Mouse (Mus musculus): ENCODE data around the gene Aipl1.

Aipl1 gene

DNA sequence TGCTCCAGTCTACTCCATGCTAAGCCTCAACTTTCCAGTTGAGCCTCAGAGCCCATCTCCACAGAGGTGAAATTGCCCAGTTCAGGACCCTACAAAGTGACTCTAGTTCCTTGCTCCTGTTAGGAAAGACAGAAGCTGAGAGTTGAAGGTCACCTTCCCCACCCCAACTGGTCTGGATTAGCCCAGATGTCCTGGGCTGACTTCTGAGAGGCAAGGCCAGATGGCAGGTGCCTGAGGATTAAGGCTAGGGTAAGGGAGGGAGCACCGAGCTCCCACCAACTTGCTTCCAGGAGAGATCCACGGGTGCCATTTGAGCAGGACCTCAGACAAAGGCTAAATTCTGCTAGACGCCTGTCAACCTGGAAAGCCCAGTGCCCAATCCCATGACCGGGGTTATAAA, 5.2 kb downstream of the Aipl1 start:
- POLR2A ChIA-PET = interaction anchor here in 1 of 4 experiments (0.6 kb wide), 1 partner anchor 263 kb away, joined by 3 read pairs; no protein-coding TSS in a partner anchor

DNA sequence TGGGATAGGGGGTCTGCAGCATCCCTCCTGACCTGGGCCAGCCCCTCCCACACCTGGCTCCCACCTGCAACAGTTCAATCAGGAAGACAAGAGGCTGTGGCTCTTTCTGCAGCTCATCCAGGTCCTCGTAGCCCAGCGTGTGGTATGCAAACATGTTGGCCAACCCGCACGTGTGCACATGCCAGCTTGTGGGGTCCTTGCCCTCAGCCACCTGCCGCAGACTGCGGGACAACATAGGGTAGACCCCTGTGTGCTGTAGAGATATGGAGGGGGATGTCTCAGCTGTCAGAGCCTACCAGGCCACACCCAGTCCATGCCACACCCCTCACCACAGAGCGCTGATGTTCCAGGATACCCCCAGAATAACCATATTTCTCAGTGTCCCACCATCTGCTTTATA, 6.0 kb downstream of the Aipl1 start:
- ChIA-PET CTCF (interaction anchor here in 2 of 4 experiments (0.6 to 1.4 kb wide), 3 partner anchors 9 to 680 kb away, joined by 3 to 5 read pairs (median 4); no protein-coding TSS in a partner anchor), POLR2A (interaction anchor here in 1 of 4 experiments (0.6 kb wide), 1 partner anchor 262 kb away, joined by 3 read pairs; no protein-coding TSS in a partner anchor)

More for the DNA sequence above, 5.2 kb downstream of the Aipl1 start:
- CTCF ChIA-PET = interaction anchor here in 1 of 4 experiments (1.4 kb wide), 2 partner anchors 10 to 21 kb away, joined by 4 to 5 read pairs; no protein-coding TSS in a partner anchor

DNA sequence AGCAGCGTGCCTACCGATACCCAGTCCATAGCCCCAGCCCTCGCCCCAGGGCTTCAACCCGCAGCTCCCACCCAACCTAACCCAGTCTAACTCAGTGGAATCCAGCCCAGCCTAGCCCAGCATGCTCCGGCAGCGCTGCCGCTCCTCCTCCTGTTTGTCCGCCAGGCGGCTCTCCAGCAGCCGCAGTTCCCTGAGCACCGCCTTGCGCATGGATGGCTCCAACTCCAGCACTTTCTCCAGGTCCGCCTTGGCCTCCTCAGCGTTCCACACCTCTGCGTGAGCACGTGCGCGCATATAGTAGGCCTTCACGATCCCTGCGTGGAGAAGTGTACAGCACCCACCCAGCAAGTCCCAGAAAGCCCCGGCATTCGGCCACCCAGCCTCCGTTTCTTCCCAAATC, 8.2 kb downstream of the Aipl1 start:
- ChIA-PET POLR2A (no interaction called here), CTCF (interaction anchor here in 2 of 4 experiments (0.6 to 1.3 kb wide), 4 partner anchors 9 to 405 kb away, joined by 3 to 6 read pairs (median 5); no protein-coding TSS in a partner anchor)

DNA sequence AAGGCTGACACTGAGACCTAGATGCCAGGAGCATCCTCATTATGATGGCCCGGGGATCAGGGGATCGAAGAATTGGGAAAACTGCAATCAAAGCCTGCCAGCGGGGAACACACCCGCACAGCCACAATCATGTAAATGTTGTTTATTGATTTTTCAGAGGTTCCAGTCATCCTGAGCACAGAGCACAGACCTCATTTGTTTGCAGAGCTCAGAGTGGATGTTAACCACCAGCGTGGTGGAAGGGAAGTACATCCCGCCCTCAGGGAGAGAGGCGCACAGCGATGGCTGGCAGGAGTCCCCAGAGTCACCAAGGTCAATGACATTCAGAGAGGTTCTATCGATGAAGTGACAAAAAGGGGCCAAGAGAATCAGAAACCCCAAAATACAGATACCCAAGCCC, 9.5 kb downstream of the Aipl1 start:
- POLR2A ChIA-PET = no interaction called here
- CTCF ChIA-PET = interaction anchor here in 2 of 4 experiments (0.6 to 0.9 kb wide), 2 partner anchors 10 to 1588 kb away, joined by 3 to 4 read pairs; no protein-coding TSS in a partner anchor

DNA sequence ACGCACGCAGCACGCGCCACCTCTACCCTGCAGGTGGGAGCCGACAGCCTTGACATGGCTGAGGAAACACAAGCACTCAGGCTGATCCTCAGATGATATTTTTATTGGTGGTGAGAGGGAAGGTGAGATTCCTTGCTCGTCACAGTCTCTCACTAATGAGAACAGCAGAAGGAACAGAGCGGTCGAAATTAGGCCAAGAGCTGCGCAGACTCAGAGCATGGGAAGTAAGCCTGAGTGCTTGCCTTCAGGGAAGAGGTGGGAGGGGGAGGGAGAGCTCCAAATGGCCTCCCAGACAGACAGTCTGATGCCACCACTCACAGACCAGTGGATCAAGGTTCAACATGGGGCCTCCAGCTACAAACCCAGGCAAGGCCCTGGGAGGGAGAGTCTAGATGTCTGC, 10.8 kb downstream of the Aipl1 start:
- ChIA-PET CTCF (interaction anchor here (0.5 to 3.8 kb wide), 46 partner anchors 8 to 711 kb away, joined by 3 to 38 read pairs (median 4); partner anchors contain the start of genes Aipl1 (in 3 of the 4), Ggt6 (in 1 of the 4) and Pimreg (in 1 of the 4)), POLR2A (interaction anchor here in 2 of 4 experiments (1.0 to 1.5 kb wide), 2 partner anchors 13 to 24 kb away, joined by 3 read pairs; no protein-coding TSS in a partner anchor)

DNA sequence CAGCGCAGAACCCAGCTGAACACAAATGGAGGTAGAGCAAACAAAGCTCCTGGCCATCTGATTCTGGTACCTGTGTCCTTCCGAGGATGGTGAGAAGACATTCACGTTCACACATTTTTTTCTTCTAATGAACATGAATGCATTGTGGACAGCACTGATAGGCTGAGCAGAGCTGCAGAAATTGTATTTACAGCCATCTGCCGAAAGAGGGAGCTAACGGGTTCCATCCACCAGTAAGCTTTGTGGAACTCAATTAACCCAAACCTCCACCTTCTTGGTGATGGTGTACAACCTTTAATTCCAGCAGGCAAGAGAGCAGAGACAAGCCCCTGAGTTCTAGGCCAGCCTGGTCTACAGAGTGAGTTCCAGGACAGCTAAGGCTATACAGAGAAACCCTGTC, 11.5 kb downstream of the Aipl1 start:
- CTCF ChIA-PET = interaction anchor here (0.5 to 3.8 kb wide), 52 partner anchors 9 to 1248 kb away, joined by 3 to 38 read pairs (median 4); partner anchors contain the start of genes Aipl1 (in 3 of the 4), Ggt6 (in 1 of the 4) and Pimreg (in 1 of the 4)

DNA sequence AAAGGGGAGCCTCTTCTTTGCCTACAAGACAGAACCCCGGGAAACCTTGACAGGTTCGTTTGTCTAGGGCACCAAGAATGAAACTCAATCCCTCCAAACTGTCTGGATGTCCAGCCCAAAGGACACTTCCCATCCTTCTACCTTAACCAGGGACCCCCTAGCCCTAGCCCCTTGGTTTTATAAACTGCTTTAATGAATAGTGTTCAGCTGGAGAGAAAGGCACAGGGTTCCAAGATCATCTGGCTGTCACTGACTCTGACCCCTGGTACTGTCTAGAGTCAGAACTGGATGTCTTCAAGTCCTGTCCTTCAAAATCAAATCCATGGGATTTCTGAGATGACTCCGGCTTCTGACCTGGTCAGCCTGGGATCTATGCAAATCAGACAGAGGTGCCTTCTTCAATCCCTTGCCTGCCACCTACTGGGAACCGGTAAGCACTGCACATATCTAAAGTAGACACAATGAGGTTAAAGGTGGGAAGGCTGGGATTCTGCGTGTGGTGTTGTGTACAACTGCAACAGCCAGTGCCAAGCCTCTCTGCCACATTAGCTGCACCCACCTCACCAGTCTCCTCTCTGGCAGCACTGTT, 13.0 kb downstream of the Aipl1 start:
- ChIA-PET POLR2A (interaction anchor here in 1 of 4 experiments (0.7 kb wide), 1 partner anchor 14 kb away, joined by 3 read pairs; no protein-coding TSS in a partner anchor), CTCF (interaction anchor here (0.5 to 3.8 kb wide), 44 partner anchors 11 to 1603 kb away, joined by 3 to 38 read pairs (median 4); partner anchors contain the start of gene Aipl1 (in 3 of the 4))

More for the DNA sequence above, 11.5 kb downstream of the Aipl1 start:
- POLR2A ChIA-PET = interaction anchor here in 2 of 4 experiments (1.0 to 1.5 kb wide), 2 partner anchors 14 to 25 kb away, joined by 3 read pairs; no protein-coding TSS in a partner anchor

DNA sequence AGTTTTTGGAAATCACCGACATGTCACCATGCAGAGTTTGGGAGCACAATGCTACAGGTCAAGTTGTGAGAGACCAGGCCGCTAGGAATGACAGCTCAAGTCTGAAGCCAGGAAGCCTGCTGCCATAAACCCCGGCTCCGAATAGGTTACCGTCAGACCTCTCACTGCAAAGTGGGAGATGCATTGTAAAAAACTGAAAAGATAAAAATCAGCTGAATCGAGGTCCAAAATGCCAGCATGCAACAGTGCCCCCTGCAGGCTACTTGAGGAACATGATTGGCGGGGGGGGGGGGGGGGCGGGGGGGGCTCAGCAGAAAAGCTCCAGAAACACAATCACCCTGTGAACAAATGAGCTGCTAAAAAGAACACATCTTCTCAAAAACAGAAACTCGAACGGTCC, 13.7 kb downstream of the Aipl1 start:
- CTCF ChIA-PET = interaction anchor here (0.5 to 3.8 kb wide), 45 partner anchors 12 to 1602 kb away, joined by 3 to 38 read pairs (median 4); partner anchors contain the start of gene Aipl1 (in 2 of the 4)
- POLR2A ChIA-PET = interaction anchor here in 1 of 4 experiments (0.6 kb wide), 1 partner anchor 227 kb away, joined by 3 read pairs; no protein-coding TSS in a partner anchor

DNA sequence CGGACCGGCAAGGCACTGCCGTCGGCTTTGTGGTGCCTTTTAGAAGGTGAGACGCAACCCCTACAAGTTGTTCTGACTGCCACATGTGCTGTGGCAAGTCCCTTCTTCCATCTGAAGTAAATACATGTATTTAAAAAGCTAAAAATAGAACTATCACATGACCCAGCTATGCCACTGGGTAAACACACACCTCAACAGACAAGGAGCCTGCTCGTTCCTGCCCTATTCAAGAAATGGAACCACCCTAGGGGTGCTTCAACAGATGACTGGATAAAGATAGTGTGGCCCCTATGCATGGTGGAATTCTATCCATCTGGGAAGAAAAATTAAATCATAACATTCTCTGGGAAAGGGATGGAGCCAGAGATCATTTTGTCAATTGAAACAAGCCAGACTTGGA, 14.5 kb downstream of the Aipl1 start:
- CTCF ChIA-PET = interaction anchor here in 3 of 4 experiments (1.0 to 2.2 kb wide), 6 partner anchors 9 to 465 kb away, joined by 3 to 9 read pairs (median 5); partner anchors contain the start of gene Aipl1 (in 1 of the 3)
- POLR2A ChIA-PET = interaction anchor here in 1 of 4 experiments (1.3 kb wide), 1 partner anchor 26 kb away, joined by 3 read pairs; no protein-coding TSS in a partner anchor

DNA sequence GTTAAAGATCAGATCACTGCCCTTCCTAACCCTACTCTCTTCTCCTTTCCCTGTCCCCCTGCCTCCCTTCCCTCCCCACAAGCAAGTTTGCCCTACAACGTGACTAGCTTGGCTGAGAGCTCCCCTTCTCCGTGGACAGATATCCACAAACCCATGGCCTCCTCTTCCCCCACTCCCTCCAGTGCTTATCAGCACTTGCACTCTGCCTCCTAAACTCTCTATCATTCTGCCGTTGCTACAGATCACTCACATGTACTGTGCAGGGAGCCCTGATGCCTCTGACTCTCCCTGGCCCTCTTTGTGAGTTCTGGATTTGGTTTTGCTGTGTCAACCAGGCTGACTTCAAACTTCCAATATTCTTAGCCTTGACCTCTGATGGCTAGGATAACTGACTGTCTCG, 16.3 kb downstream of the Aipl1 start:
- CTCF ChIA-PET = no interaction called here
- POLR2A ChIA-PET = no interaction called here

DNA sequence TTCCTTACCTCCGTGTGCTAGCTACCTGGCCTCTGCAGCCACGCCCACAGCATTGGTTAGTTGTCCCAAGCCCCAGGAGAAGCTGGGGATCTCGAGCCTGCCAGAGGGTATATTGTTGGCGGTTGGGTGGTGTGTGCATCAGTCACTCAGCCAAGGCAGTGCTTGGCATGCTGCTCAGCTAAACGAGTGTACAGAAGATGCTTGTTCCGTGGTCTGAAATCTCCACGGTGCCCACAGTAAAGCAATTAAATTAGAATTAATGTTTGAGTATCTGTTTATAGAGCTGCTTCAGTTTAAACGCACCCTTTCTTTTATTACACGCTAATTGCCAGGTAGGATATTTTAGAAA, 20.1 kb downstream of the Aipl1 start:
- POLR2A ChIA-PET = interaction anchor here in 1 of 4 experiments (0.6 to 0.7 kb wide), 2 partner anchors 319 to 494 kb away, joined by 3 read pairs; no protein-coding TSS in a partner anchor

DNA sequence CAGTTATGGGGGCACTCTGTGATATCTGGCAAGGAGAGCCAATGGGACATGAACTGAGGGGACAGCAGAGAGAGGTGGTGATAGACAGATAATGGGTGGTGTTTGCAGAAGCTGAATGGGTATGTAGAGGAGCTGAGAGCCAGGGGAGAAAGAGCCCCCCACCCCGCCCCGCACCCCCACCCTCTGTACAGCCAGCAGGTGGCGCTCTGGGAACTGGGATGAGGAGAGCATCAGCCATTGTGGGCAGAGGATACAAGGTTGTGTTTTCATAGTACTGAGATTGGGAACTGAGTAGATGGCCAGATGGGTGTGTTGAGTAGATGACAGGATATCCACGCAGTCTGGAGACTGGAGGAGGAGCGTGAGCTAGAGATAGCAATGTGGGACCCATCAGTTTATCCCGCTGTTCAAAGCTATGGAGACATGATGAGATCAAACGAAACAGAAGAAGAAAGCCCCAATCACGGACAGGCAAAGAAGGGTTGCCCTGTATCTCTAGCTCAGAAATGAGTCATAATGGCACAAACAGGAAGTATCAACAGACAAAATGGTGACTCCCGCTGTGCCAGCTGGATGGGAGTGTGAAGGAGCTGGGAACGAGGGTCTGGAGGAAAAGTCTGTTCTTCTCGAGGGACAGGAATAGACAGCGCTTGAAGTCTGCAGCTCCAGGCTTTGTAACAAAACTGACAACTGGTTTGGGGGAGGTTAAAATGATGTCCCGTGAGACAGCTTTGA, 20.6 kb downstream of the Aipl1 start:
- ChIA-PET POLR2A (interaction anchor here in 1 of 4 experiments (0.6 to 0.7 kb wide), 2 partner anchors 319 to 495 kb away, joined by 3 read pairs; no protein-coding TSS in a partner anchor), CTCF (interaction anchor here (0.6 to 1.7 kb wide), 8 partner anchors 9 to 827 kb away, joined by 3 to 14 read pairs (median 3); no protein-coding TSS in a partner anchor)

More for the DNA sequence above, 20.1 kb downstream of the Aipl1 start:
- CTCF ChIA-PET = interaction anchor here (0.8 to 1.7 kb wide), 6 partner anchors 8 to 128 kb away, joined by 3 to 14 read pairs (median 3); no protein-coding TSS in a partner anchor

DNA sequence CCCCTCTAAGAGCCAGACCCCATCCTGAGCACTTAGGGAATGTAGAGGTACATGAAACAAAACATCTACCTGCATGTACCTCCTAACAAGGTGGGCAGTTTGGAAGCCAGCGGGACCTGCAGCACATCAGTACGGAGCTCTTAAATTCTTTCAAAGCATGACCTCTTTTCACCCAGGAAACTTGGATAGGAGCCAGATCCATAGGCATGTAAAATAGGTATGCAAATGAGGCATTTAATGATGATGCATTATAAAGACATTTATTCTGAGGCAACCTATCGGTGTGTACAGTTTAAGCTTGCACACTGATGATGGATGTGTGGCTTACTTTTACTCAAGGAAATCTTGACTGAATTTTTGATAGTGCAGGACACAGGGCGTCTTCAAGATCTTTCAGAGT, 22.6 kb downstream of the Aipl1 start:
- ChIA-PET CTCF (interaction anchor here in 3 of 4 experiments (0.5 to 1.6 kb wide), 4 partner anchors 11 to 534 kb away, joined by 3 read pairs; no protein-coding TSS in a partner anchor), POLR2A (no interaction called here)

DNA sequence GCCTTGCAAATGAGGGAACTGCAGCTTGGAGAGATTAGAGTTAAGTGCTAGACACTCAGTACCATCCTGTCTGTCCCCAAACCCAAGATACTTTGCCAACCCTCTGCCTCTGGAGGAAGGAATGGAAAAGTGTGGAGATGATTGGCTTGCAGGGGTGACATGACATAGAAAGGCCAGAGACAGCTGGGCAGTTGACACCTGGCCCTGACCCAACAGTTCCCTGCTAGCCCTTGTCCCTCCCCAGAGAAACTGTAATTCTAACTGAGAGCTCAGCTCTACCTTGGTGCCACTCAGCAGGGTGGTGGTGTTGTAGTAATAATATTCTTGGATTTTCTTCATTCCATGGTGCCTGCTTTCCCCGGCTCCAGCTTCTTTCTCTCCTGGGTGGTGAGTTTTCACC, 25.4 kb downstream of the Aipl1 start:
- ChIA-PET POLR2A (no interaction called here), CTCF (interaction anchor here in 2 of 4 experiments (0.8 to 0.9 kb wide), 2 partner anchors 12 to 26 kb away, joined by 3 to 6 read pairs; no protein-coding TSS in a partner anchor)

DNA sequence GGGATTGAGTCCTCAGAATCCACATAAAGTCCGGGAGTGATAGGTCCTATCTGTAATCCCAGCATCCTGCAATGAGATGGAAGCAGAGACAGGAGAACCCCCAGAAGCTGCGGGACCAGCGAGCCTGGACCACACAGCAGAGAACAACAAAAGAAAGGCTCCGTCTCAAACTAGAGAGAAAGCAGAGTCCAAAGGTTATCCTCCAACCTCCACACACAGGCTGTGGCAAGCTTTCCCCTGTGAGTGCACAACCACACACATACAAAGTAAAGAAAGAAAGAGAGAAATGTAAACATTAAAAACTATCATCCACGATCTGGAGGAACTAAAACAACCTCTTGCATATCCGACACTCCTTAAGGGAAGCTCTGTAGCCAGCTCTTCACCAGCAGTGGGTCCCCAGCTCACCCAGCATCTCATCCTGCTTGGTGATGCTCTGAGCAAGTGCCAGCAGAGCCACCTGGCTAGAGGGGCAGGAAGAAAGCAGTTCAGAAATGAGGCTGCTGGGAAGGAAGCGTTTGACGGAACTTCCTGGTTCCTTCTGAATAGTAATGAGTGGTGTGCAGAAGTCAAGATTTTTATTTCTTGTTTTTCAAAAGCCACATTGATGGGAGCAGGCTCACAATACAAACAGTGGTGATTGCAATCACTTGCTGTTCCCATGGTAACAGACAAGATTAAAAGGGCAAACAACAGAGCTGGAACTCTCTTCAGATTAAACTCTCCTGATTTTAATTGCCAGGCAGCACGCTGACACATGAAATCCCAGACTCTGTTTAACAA, 26.2 kb downstream of the Aipl1 start:
- POLR2A ChIA-PET = no interaction called here
- CTCF ChIA-PET = interaction anchor here in 1 of 4 experiments (0.8 to 1.5 kb wide), 2 partner anchors 13 to 15 kb away, joined by 6 to 7 read pairs; no protein-coding TSS in a partner anchor

DNA sequence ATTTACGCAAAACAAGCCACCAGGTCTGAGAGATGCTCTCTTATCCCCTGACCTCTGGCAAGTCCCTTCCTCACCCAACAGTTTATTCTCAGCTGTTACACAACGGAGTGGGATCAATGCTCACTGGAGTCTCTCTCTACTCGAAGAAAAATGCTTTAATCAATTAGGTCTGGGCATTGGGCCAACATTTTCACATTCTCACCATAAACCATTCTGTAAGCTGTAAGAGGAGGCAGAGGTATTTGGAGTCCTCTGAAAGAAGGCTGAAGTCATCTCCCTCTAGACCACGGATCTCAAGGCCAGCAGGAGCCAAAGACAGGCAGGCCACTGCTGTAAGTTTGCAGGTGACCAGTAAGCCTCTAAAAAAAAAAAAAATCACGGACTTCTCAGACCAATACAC, 26.9 kb downstream of the Aipl1 start:
- ChIA-PET CTCF (interaction anchor here in 2 of 4 experiments (0.7 to 1.5 kb wide), 2 partner anchors 15 to 564 kb away, joined by 3 to 7 read pairs; no protein-coding TSS in a partner anchor), POLR2A (no interaction called here)

DNA sequence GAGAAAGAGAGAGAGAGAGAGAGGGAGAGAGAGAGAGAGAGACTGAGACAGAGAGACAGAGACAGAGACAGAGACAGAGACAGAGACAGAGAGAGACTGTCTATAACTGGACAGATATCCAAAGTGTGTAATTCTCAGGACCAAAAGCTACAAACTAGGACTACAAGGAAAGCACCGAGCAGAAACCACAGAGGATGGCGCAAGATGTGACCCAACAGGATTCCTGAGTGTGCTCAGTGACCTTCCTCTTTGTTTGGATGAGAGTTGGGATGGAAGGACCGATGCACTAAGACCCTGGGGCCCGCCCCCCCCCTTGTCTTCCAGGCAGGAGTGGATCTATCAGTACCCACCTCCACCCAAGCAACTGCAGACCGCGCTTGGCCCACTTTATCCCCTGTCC, 31.8 kb downstream of the Aipl1 start:
- CTCF ChIA-PET = no interaction called here
- POLR2A ChIA-PET = interaction anchor here in 1 of 4 experiments (0.7 kb wide), 1 partner anchor 9 kb away, joined by 3 read pairs; no protein-coding TSS in a partner anchor

DNA sequence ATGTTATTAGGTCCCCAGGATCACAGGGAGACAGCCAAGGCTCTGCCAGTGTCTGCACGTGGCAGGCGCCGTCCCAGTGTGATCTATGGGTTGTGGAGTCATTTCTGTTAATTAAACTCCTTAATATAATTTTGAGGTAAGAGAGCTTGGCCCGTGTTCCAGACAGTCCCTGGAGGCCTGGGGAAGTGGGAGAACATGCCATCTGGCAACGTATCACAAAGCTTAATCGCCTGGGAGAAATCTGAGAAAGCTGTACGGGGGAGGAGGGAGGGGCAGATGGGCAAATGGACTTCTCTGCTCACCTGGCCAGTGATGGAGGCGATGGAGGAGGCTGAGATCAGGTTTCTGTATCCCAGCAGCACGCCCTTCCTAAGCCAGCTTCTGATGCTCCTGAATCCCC, 34.1 kb downstream of the Aipl1 start:
- CTCF ChIA-PET = interaction anchor here in 3 of 4 experiments (0.6 to 3.8 kb wide), 4 partner anchors 19 to 306 kb away, joined by 3 to 18 read pairs (median 4); no protein-coding TSS in a partner anchor
- POLR2A ChIA-PET = no interaction called here

Measured in embryonic stem cell, embryonic (primary cell).